Mouse (Mus musculus): ENCODE measurements around the gene Ikzf1. TPM values are rescaled to one million over a fixed set of nuclear protein-coding genes. Genes with fewer than 3 reads are reported as not detected.

Gene Ikzf1
- polyA plus RNA-seq (2012; rRNA removed) = 15.1 and 15.3 TPM in 2 replicates

- no peak for DNase-seq (ENCODE audit: low read depth)
These were observed at the start of gene Ikzf1 for GRCm38 (mm10) chr11:11684930-11685852. Ikzf1 (plus strand) TSS chr11:11685003.

- no peak for DNase-seq (ENCODE audit: low read depth)
These were observed 40.5 kb upstream of the Ikzf1 start for GRCm38 (mm10) chr11:11644303-11644702.

GRCm38 (mm10) chr11:11656388-11656787, 28.4 kb upstream of the Ikzf1 start:
- no peak for DNase-seq (ENCODE audit: low read depth)

GRCm38 (mm10) chr11:11656995-11657530, 27.7 kb upstream of the Ikzf1 start:
- no peak for DNase-seq (ENCODE audit: low read depth)

- DNase-seq (ENCODE audit: low read depth) = no peak
These were observed 27.2 kb upstream of the Ikzf1 start for GRCm38 (mm10) chr11:11657634-11658033.

GRCm38 (mm10) chr11:11658834-11659233, 26.0 kb upstream of the Ikzf1 start:
- no peak for DNase-seq (ENCODE audit: low read depth)

GRCm38 (mm10) chr11:11660651-11661050, 24.2 kb upstream of the Ikzf1 start:
- no peak for DNase-seq (ENCODE audit: low read depth)

GRCm38 (mm10) chr11:11667254-11667921, 17.4 kb upstream of the Ikzf1 start:
- DNase-seq (ENCODE audit: low read depth) = no peak

GRCm38 (mm10) chr11:11667922-11668290, 16.9 kb upstream of the Ikzf1 start:
- no peak for DNase-seq (ENCODE audit: low read depth)

GRCm38 (mm10) chr11:11672974-11673373, 11.8 kb upstream of the Ikzf1 start:
- no peak for DNase-seq (ENCODE audit: low read depth)

- DNase-seq (ENCODE audit: low read depth) = no peak
These were observed 9.7 kb upstream of the Ikzf1 start for GRCm38 (mm10) chr11:11675063-11675462.

GRCm38 (mm10) chr11:11676068-11676741, 8.6 kb upstream of the Ikzf1 start:
- DNase-seq (ENCODE audit: low read depth) = no peak

GRCm38 (mm10) chr11:11677165-11677564, 7.6 kb upstream of the Ikzf1 start:
- DNase-seq (ENCODE audit: low read depth) = no peak

- DNase-seq (ENCODE audit: low read depth) = no peak
These were observed 5.8 kb upstream of the Ikzf1 start for GRCm38 (mm10) chr11:11678972-11679371.

- DNase-seq (ENCODE audit: low read depth) = no peak
These were observed 510 bp upstream of the Ikzf1 start for GRCm38 (mm10) chr11:11684056-11684929.

- DNase-seq (ENCODE audit: low read depth) = no peak
These were observed 1.1 kb downstream of the Ikzf1 start for GRCm38 (mm10) chr11:11685853-11686395.

- no peak for DNase-seq (ENCODE audit: low read depth)
These were observed 1.8 kb downstream of the Ikzf1 start for GRCm38 (mm10) chr11:11686569-11687051.

GRCm38 (mm10) chr11:11687551-11688185, 2.9 kb downstream of the Ikzf1 start:
- no peak for DNase-seq (ENCODE audit: low read depth)

GRCm38 (mm10) chr11:11688766-11689330, 4.0 kb downstream of the Ikzf1 start:
- DNase-seq (ENCODE audit: low read depth) = no peak

- DNase-seq (ENCODE audit: low read depth) = no peak
These were observed 4.9 kb downstream of the Ikzf1 start for GRCm38 (mm10) chr11:11689701-11690058.
